Mouse (Mus musculus) granulocyte monocyte progenitor cell, adult 5-6 weeks (primary cell): ENCODE measurements around the gene H2-DMa. TPM values are rescaled to one million over a fixed set of nuclear protein-coding genes. Genes with fewer than 3 reads are reported as not detected.

Experiments used
- ATAC-seq: replicated peaks from 2 replicates; pipeline ENCODE4 v1.8.0; 2016; ENCODE audit warnings: mild to moderate bottlenecking, moderate TSS enrichment, inconsistent platforms; ENCODE audit not compliant: poor library complexity, severe bottlenecking
- total RNA-seq, 2 experiments: library from RNA; stranded (forward) in 1 of 2; stranded (reverse) in 1 of 2; fragments of 200-712, 200-1000 nt in 1 of 2; fragments of >200 nt in 1 of 2; fragmentation: Nextera tagmentation in 1 of 2; gene quantifications; 2 replicates each; pipeline ENCODE4 v1.2.3; 2014 to 2017

Gene H2-DMa
- total RNA-seq, 2 experiments from 2014 or later: 40.2 to 97.2 TPM

DNA sequence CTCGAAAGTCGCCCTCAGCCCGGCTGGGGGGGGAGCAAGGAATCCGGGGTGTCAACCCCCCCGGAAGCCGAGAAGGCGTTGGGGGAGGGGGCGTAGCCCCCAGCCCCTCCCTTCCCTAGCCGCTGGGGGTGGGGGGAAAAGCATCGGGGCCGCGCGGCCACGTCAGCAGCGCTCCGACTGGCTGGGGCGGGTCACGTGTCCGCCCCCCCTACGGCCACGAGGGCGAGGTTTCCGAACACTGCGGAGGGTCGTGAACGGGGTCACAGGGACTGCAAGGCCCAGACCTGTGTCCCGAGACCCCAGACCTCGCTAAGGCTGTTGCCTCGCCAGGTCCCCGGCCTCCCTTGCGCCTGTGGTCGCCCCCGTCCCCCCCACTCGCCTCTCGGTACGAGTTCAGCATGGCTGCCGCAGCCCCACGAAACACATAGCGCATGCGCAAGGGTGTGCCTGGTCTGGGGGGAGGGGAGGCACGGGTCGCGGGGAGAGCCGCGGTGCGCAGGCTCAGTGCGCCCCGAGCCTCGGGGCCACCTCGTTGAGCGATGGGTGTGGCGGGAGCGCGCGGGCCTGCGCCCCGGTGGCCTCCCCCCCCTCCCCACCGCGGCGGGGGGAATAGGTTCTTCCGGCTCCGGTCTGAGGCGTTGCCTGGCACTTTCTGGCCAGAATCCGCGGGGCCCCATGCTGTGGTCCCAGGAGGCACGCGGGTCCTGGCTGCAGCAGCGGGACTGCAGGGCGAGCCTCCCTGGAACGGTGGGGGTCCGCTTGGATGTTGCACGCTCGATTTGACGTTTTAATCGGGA is 3.0 kb downstream of the H2-DMa start, which contains the start of gene Brd2:
TSS of gene Brd2 (minus strand) at position 447 of the 797 bp plus-strand sequence.
- peak; percentile 21 for ATAC-seq

DNA sequence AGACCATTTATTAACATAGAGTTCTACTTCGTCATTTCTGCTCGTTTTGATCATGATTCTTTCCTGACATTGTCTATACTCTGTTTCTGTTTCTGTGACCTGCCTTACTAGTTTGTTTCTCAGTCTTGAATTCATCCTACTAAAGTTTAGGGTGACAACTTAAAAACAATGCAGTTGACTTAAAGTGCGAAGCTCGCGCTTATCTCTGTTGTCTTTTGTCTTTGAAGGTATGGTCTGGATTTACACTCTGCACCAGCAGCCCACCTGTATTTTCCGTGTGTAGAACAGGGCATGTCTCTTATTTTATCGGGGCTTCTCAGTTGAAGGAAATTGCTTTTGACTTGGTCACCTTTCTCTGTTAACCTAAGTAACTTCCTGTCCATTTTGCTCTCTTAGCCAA is 3.8 kb downstream of the H2-DMa start:
- ATAC-seq: no peak

- ATAC-seq: 0 out of 2 replicates have a peak, but pooled peaks have one; percentile 4
Observed at GRCm38 (mm10) chr17:34123518-34123917, 4.2 kb downstream of the H2-DMa start.

- ATAC-seq: peak; percentile 23
Observed at GRCm38 (mm10) chr17:34124649-34125048, 5.3 kb downstream of the H2-DMa start.

DNA sequence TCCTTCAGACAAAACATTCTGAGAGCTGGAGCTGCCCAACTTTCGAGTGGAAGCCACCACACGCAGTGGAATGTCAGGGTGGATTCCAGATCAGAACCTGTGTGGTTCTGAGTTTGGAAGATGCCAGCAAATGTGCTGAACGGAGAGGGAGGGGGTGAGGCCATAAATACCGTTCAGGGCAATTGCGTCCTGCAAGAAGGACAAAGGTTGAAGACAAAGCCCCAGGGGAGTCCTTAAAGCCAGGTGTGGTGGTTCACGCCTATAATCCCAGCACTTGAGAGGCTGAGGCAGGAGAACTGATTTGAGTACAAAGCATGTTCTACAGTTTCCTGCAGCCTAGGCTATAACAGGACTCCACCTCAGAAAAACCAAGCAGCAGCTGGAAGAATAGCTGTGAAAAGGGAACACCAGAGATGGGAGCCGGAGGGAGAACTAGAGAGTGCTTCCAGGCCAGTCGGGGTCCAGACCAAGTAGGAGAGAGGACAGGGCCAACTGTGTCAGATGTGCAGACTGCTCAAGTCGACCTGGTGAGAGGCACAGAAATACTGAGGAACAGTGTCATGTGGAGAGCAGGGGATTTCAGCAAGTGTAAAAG is 7.6 kb downstream of the H2-DMa start:
- no peak for ATAC-seq

DNA sequence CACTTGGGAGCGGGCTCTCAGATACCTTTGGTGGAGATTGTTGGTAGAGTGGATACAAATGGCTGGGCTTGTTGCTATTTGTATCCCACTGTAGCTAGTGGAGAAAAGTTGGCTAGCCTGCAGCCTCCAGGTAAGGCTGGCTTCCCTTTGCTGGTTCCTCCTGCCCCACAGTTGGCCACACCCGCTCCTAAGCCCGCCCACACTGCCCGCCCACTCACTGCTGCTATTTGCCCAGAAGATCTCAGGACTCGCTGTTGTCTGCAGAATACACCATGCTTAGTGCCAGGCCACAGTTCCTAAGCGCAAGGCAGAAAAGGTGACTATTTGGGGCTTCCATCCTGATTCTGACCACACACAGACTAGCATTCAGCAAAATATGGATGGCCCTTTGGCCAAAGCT is 8.1 kb downstream of the H2-DMa start:
- peak; percentile 46 for ATAC-seq

GRCm38 (mm10) chr17:34128264-34128937 is 9.1 kb downstream of the H2-DMa start:
- ATAC-seq: no peak

- peak; percentile 15; the same call in 1 of the 2 replicates for ATAC-seq
Observed at GRCm38 (mm10) chr17:34128944-34129791, 9.8 kb downstream of the H2-DMa start.

GRCm38 (mm10) chr17:34130073-34130947 is 11.0 kb downstream of the H2-DMa start:
- ATAC-seq: no peak

DNA sequence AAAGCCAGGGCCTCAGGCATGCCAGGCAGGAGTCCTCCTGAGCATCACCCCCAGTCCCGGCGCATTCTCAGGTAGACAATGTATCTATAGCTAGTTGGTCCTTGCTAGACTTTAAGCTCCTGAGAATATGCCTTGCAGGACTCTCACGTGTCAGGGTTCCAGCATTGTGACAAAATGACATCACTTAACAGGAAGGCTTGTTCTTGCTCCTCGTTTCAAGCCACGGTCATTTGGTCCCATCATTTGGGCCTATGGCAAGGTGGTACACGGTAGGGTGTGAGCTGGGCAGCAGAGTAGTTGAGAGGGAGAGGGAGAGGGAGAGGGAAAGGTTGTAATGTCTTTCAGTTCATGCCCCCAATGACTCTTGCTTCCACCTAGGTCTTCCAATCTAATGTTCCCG is 12.6 kb downstream of the H2-DMa start:
- no peak for ATAC-seq

DNA sequence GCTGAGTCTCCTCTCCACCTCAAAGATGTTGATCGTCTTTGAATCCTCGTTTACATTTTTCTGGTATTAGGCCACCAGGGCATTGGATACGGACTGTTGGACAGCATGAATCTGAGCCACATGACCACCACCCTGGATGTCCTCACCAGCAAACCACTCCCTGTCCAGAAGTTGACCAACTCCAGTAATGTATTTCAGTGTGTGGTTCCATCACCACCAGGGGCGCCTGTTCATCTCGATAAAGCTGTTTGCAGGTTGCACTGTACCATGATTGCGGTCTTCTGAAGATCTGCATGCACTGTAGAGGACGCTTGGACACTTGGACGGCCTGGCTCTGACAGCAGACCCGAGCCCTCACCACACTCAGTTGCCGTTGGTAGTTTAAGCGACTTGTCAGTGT is 13.9 kb downstream of the H2-DMa start:
- ATAC-seq: no peak

DNA sequence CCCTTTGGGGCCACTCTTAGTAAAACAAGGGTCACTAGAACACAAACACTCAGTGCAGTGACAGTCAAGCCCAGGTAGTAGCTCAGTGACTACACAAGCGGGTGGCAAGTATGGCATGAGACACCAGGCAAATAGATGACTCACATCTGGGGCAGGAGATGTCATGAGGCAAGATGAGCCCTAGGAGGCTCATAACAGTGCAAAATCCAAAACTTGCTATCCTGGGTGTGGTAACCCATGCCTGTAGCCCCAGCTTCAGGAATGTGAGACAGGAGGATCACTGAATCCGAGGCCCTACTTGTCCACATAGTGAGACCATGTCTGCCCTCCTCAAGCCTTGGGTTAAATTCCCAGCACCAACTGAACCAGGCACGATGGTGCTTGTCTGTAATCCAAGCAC is 15.1 kb downstream of the H2-DMa start:
- ATAC-seq: no peak

GRCm38 (mm10) chr17:34135297-34136224 is 16.2 kb downstream of the H2-DMa start:
- ATAC-seq: peak; percentile 97

DNA sequence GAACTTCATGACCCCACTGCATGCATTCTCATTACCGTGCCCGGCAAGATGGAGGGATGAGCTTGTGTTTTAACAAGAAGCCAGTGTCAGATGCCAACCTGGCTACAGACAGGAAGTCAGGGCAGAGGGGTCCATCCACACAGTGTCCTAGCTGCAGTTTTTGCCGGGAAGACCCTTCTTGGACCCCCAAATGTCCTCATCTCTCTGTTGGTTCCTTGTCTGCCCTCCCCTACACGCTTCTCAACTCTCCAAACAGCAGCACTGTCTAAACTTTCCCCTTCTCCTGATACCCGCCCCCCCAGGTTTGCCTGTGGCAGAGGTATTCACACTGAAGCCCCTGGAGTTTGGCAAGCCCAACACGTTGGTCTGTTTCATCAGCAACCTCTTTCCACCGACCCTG is 18.3 kb downstream of the H2-DMa start:
- ATAC-seq: no peak

GRCm38 (mm10) chr17:34138655-34139054 is 19.3 kb downstream of the H2-DMa start:
- no peak for ATAC-seq

DNA sequence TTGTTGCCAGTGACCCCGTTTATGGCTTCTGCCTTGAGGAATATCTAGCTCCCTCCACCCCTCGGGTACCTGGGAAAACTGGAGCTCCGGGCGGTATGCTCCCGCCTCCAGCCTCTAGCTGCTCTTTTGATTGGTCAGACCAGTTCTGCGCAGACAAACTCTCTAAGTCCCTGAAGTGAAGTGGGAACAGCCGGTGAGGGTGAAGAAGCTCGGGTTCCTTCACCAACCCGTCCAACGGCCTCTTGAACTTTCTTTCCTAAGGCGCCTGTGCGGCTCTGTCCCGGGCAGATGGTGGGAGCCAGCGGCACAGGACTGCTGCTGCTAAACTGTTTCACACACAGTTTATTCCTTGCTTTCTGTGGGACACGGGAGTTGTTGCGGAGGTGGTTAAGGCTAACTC is 20.1 kb downstream of the H2-DMa start:
- ATAC-seq: no peak

DNA sequence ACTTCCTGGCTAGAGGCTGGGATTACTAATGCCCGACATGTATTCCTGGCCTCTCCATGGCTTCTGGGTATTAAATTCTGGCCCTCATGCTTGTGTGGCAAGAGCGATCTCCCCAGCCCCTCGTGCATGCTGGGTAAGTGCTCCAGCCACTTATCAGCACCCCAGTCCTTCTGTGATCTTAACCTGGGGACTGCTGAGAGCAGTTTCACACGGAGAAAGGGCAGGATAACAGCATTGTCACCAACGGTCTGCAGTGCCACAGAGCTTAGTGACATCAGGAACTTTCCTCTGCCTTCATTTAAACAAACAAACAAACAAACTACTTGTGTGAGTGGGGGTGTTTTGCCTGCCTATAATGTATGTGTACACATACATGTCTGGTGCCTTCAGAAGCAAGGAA is 20.9 kb downstream of the H2-DMa start:
- ATAC-seq: no peak

DNA sequence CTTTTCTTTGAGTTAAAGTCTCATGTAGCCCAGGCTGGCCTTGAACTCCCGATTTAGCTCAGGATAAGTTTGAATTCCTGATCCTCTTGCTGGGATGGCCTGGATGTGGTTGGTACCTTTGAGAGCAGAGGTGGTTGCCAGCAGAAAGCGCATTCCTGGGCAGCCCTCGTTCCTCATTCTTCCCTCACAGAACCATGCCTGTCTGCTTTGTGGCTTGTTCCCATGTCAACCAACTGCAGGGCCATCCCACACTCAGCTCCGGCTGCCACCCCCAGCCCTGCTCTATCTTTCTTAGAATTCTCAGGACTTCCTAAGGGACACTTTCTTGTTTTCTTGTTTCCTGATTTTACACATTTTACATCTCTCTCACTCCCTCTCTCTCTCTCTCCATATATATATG is 22.1 kb downstream of the H2-DMa start:
- ATAC-seq: 0 out of 2 replicates have a peak, but pooled peaks have one; percentile 29
